Mouse (Mus musculus): Measurements from ENCODE around the gene Styxl1. TPM values are rescaled to one million over a fixed set of nuclear protein-coding genes. Genes with fewer than 3 reads are reported as not detected.

Styxl1 gene
- polyA plus RNA-seq, 1 experiment, result 1.4 TPM

DNA sequence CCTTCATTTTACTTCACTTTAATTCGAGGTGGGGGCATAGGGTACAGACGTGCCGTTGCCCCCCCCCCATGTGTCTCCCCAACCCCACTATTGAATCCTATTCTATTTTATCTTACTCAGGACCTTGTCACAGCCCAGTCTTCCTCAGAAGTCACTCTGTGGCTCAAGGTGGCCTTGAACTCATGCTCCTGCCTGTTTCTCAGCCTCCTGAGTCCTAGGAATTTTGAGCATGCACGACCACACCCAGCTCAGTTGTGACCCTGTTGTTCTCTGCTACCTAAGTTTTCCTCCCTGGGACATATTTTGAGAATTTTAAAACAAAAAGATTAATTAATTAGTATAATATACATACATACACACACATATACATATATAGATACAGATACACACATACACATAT, 25.5 kb upstream of the Styxl1 start:
- Histone ChIP-seq H3K4me3 (replicated peaks; ENCODE audit: extremely low read depth, low read depth, low read length) (no peak overlapping the region), H3K4me1 (ENCODE audit: control insufficient read depth, insufficient read depth, low read length) (no peaks in the 10 kb centered on the region)
- 63% methylated on average over 4 of the region's 4 CpGs for WGBS
- no peak for DNase-seq
- TF ChIP-seq CTCF (IDR thresholded peaks at IDR 0.05; ENCODE audit: insufficient read depth, low read length) (no peak), POLR2A (IDR thresholded peaks at IDR 0.05; ENCODE audit: borderline replicate concordance, extremely low read depth, low read depth, low read length) (no peak)

DNA sequence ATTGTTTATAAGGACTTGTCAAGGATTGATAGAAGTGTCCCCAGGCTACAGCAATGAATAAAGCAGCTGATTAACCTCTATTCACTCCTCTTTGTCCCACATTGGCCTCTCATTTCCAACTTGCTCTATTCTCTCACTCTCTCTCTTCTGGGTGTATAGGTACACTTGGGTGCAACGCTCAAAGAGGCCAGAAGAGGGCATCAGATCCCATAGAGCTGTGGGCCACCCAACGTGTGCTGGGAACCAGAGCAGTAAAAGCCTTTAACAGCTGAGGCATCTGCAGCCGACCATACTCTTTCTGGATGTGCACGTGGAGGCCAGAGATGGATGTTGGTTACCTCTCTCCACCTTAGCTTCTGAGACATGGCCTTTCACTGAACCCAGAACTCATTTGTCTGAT, 24.9 kb upstream of the Styxl1 start:
- no peak for TF ChIP-seq POLR2A (IDR thresholded peaks at IDR 0.05; ENCODE audit: borderline replicate concordance, extremely low read depth, low read depth, low read length)
- TF ChIP-seq CTCF (IDR thresholded peaks at IDR 0.05; ENCODE audit: insufficient read depth, low read length), result no peak
- no peak for DNase-seq
- Histone ChIP-seq H3K4me3 (replicated peaks; ENCODE audit: extremely low read depth, low read depth, low read length) (no peak overlapping the region), H3K4me1 (ENCODE audit: control insufficient read depth, insufficient read depth, low read length) (no peaks in the 10 kb centered on the region)
- 59% methylated on average over 4 of the region's 4 CpGs for WGBS

DNA sequence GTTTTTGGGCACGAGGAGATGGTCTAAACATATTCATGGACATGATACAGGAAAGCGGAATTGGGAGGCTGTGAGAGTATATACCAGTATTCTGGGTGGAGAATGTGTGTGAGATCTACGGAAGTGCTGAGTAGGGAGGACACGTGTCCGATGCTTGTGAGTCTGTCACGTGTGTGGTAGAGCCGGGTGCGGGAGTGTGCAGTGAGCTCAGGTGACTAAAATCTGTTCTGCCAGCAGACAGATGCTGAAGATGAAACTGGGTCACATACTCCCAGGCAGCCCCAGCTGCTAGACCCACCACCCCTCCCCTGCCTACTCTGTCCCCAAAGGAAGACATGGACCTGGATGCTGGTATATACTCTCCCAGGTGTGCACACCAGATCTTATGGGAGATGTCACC, 24.5 kb upstream of the Styxl1 start:
- H3K4me3 ChIP-seq (replicated peaks; ENCODE audit: extremely low read depth, low read depth, low read length), result no peak overlapping the region
- no peak for DNase-seq
- H3K4me1 ChIP-seq (ENCODE audit: control insufficient read depth, insufficient read depth, low read length), result no peaks in the 10 kb centered on the region
- TF ChIP-seq CTCF (IDR thresholded peaks at IDR 0.05; ENCODE audit: insufficient read depth, low read length) (no peak), POLR2A (IDR thresholded peaks at IDR 0.05; ENCODE audit: borderline replicate concordance, extremely low read depth, low read depth, low read length) (no peak)
- 89% methylated on average over 8 of the region's 8 CpGs for WGBS

DNA sequence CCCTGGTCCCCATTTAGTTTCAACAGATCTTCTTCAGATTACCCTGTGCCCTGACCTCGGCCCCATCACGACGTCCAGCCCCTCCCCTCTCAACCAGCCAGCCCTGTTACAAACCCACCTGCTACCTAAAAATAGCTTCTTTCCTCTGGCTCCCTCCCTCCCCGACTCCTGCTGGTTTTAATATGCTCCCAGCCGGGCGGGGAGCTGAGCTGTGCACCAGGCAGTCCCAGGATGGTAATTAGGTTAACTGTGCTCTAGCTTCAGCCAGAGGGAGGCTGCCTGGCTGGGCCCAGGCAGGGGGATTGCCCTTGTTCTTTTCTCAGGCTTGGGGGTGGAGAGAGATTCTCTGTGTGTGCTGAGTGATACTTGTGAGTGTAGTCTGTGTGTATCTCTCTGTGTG, 22.7 kb upstream of the Styxl1 start:
- DNase-seq, result no peak
- no peak for TF ChIP-seq CTCF (IDR thresholded peaks at IDR 0.05; ENCODE audit: insufficient read depth, low read length)
- TF ChIP-seq POLR2A (IDR thresholded peaks at IDR 0.05; ENCODE audit: borderline replicate concordance, extremely low read depth, low read depth, low read length), result no peak
- WGBS, result 9% methylated on average over 6 of the region's 6 CpGs
- Histone ChIP-seq H3K4me3 (replicated peaks; ENCODE audit: extremely low read depth, low read depth, low read length) (no peak overlapping the region), H3K4me1 (ENCODE audit: control insufficient read depth, insufficient read depth, low read length) (no peaks in the 10 kb centered on the region)

DNA sequence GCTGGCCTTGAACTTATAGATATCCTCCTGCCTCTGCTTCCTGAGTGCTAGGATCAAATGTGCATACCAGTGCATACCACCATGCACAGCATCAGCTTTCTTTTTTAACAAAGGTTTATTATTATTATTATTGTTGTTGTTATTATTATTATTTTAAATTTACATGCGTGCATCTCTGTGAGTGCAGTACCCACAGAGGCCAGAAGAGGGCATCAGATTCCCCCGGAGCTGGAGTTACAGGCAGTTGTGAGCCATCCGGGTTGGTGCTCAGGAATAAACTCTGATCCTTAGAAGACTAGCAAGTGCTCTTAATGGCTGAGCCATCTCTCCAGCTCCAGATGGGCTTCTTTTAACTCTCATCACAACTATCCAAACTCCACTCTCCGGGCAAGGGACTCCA, 21.6 kb upstream of the Styxl1 start:
- Histone ChIP-seq H3K4me3 (replicated peaks; ENCODE audit: extremely low read depth, low read depth, low read length) (no peak overlapping the region), H3K4me1 (ENCODE audit: control insufficient read depth, insufficient read depth, low read length) (no peaks in the 10 kb centered on the region)
- TF ChIP-seq POLR2A (IDR thresholded peaks at IDR 0.05; ENCODE audit: borderline replicate concordance, extremely low read depth, low read depth, low read length), result no peak
- TF ChIP-seq CTCF (IDR thresholded peaks at IDR 0.05; ENCODE audit: insufficient read depth, low read length), result peak; percentile 27
- 42% methylated on average over 4 of the region's 4 CpGs for WGBS
- DNase-seq, result no peak

DNA sequence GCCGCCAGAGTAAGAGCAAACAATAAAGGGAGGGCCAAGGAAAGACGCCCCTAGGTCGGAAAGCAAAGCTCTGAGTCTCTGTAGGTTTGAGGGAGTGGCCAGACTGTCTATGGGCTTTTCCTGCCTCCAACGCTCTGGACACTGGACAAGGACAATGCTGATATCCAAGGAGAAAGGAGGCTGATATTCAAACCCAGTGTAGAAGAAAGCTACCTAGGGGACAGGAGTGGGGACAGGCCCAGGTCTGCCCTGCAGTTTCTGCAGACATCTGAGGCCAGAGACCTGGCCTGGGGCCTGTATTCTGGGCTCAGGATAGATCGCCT, 16.6 kb upstream of the Styxl1 start:
- TF ChIP-seq CTCF (IDR thresholded peaks at IDR 0.05; ENCODE audit: insufficient read depth, low read length), result no peak
- TF ChIP-seq POLR2A (IDR thresholded peaks at IDR 0.05; ENCODE audit: borderline replicate concordance, extremely low read depth, low read depth, low read length), result no peak

DNA sequence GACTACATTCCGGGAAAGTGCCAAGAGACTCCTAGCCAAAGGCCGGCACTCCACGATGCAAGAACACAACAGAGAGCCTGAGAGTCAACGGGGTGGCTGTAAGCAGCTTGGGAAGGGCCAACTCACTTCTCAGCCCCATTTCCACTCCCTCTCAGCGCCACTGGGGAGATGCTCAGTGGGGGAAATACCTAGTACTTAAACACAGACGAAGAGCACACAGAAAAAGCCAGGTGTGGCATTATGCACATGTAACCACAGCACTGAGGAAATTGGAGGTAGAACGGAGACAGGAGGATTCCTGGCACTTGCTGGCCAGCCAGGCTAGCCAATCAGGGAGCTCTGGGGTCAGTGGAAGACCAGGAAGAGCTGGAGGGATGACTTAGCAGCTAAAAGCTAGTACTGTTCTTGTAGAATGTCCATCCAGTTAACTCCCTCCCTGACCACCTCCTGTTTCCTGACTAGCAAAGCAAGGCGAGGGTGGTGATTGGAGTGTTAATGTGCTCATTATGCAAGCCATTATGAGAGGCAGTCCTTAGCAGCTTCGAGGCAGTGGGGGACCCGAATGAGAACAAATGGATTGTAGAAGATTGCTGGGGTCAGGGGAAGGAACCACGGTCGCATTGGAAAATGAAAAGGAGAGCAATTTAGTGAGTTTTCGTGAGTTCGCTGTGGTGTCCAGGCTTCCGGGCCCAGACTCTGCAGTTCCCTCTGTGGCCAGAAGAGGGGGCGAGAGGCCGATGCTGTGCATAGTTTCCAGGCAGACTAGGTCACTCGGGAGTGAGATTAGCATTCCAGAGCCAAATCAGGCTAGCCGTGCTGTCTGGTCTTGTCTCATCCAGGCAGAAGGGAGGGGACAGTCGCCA, 16.0 kb upstream of the Styxl1 start:
- peak overlapping the region; percentile 59 for H3K4me3 ChIP-seq (replicated peaks; ENCODE audit: extremely low read depth, low read depth, low read length)
- H3K4me1 ChIP-seq (ENCODE audit: control insufficient read depth, insufficient read depth, low read length), result peaks cover 2% of the 10 kb centered on the region; the same call in 1 of the 2 replicates
- 14% methylated on average over 20 of the region's 20 CpGs for WGBS
- TF ChIP-seq POLR2A (IDR thresholded peaks at IDR 0.05; ENCODE audit: borderline replicate concordance, extremely low read depth, low read depth, low read length) (no peak), CTCF (IDR thresholded peaks at IDR 0.05; ENCODE audit: insufficient read depth, low read length) (peak; percentile 96)
- peak; percentile 89 for DNase-seq

More for the DNA sequence above, 16.6 kb upstream of the Styxl1 start:
- Histone ChIP-seq H3K4me1 (ENCODE audit: control insufficient read depth, insufficient read depth, low read length) (peaks cover 2% of the 10 kb centered on the region; the same call in 1 of the 2 replicates), H3K4me3 (replicated peaks; ENCODE audit: extremely low read depth, low read depth, low read length) (peak overlapping the region; percentile 2)
- 11% methylated on average over 5 of the region's 5 CpGs for WGBS
- DNase-seq, result no peak

DNA sequence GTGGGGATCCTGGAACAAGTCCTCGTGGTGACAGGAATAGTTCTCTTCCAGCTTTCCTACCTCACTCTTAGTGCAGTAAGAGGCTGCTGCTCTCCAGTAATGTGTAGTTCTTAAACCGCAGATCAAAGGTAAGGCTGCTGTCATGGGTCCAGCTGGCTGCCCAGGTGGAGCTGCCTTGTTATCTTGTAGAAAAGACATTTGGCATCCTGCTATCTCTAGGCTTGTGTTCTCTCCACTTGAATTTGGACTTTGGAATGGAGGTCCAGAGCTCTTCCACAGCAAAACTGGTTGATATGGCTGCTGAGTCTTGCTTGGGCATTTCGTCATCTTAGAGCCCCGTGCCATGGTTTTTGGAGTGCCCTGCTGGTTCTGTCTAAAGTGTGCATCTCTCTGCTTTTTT, 4.7 kb upstream of the Styxl1 start:
- no peak for DNase-seq
- 79% methylated on average over 4 of the region's 4 CpGs for WGBS
- peaks cover 6% of the 10 kb centered on the region for H3K4me1 ChIP-seq (ENCODE audit: control insufficient read depth, insufficient read depth, low read length)
- TF ChIP-seq POLR2A (IDR thresholded peaks at IDR 0.05; ENCODE audit: borderline replicate concordance, extremely low read depth, low read depth, low read length) (no peak), CTCF (IDR thresholded peaks at IDR 0.05; ENCODE audit: insufficient read depth, low read length) (no peak)
- H3K4me3 ChIP-seq (replicated peaks; ENCODE audit: extremely low read depth, low read depth, low read length), result no peak overlapping the region

DNA sequence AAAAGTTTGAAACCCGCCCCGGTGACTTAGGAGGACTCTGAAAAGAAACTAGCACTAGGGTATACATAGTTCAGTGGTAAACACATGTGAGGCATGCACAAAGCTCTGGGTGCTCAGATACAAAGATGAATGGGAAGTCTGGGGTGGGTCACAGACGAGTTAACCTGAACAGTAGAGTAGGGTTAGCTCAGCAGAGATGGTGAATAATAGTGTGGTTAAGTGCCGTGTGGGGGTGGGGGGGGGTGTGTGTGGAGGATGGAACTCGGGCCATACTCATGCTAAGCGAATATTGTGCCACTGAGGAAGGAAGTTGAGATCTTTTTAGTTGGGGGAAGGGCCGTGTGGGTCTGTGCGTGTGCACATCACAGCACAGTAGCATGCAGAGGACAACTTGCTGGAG, 2.1 kb upstream of the Styxl1 start:
- no peak overlapping the region for H3K4me3 ChIP-seq (replicated peaks; ENCODE audit: extremely low read depth, low read depth, low read length)
- no peak for DNase-seq
- H3K4me1 ChIP-seq (ENCODE audit: control insufficient read depth, insufficient read depth, low read length), result peaks cover 6% of the 10 kb centered on the region
- TF ChIP-seq CTCF (IDR thresholded peaks at IDR 0.05; ENCODE audit: insufficient read depth, low read length) (no peak), POLR2A (IDR thresholded peaks at IDR 0.05; ENCODE audit: borderline replicate concordance, extremely low read depth, low read depth, low read length) (no peak)
- 49% methylated on average over 8 of the region's 8 CpGs for WGBS

Measured in lung, adult 2 months (tissue).